ENCODE assay signal across 18 mouse cellular contexts in the genomic region with DNA sequence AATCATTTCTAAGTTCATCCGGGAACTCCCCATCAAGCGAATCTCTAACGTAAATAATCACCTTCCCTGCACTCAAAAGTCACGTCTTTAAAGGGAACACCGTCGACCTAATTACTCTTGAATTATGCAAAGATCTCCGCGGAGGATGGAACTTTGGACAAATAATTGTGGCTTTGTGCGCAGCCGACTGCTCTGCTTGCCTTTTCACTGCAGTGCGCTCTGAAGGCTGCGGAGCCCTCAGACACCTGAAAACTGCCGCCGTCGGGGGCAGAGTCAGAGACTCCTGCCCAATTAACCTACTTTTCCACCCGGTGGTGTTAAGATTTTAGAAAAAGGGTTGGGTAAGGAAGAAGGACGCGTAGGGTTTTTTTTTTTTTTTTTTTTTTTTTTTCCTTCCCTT. TPM values are rescaled to one million over a fixed set of nuclear protein-coding genes. Genes with fewer than 3 reads are reported as not detected.
A peak's percentile ranks its signal among the peaks of the same experiment; 100 is the strongest.
DNase-seq lines count a peak whose midpoint lies in the region; ATAC-seq lines count a peak whose summit lies in the region.
"Had no signal": no experiment of that assay in that cellular context is flagged by ENCODE, and none has a peak within 500 bp of the region (broad histone marks: within the 10 kb centered on the region; RNA-seq: fewer than 3 reads in every experiment).

No protein-coding gene starts in this region.

- DNase-seq in heart, postnatal 14 days = no peak
- DNase-seq in forebrain, embryonic 11.5 days (ENCODE audit: low spot score) = peak; percentile 56
- no peak for DNase-seq in gastrocnemius, adult 8-10 months (ENCODE audit: low spot score in 2 of 2)
- no peak for DNase-seq in layer of hippocampus, adult 9-10 months (ENCODE audit: low spot score)
- no peak for DNase-seq in ovary, postnatal 36 days (ENCODE audit: low spot score)
- DNase-seq: gastrocnemius, postnatal 25 days; layer of hippocampus, postnatal 36 days; liver; right cerebral cortex, postnatal 25 days had no signal

- 2% methylated on average over 18 of the region's 18 CpGs for WGBS in heart, embryonic 15.5 days
- 0% methylated on average over 18 of the region's 18 CpGs for WGBS in forebrain, embryonic 11.5 days
- WGBS in hindbrain, embryonic 16.5 days = 2% methylated on average over 18 of the region's 18 CpGs
- WGBS in neural tube, embryonic 13.5 days = 1% methylated on average over 18 of the region's 18 CpGs

- no peaks in the 10 kb centered on the region for H3K9me3 ChIP-seq in heart, embryonic 15.5 days (replicated peaks)
- H3K9me3 ChIP-seq in forebrain, embryonic 11.5 days (ENCODE audit: control insufficient read depth, low read length) = no peaks in the 10 kb centered on the region
- no peaks in the 10 kb centered on the region for H3K9me3 ChIP-seq in hindbrain, embryonic 16.5 days (ENCODE audit: control insufficient read depth, low read length)
- H3K9me3 ChIP-seq in neural tube, embryonic 13.5 days = no peaks in the 10 kb centered on the region
- H3K9me3 ChIP-seq: embryonic facial prominence, embryonic 15.5 days; kidney, embryonic 15.5 days; stomach, embryonic 15.5 days had no signal

- H3K4me2 ChIP-seq in heart, embryonic 15.5 days = peak overlapping the region; percentile 13; the same call in 1 of the 2 replicates
- peak overlapping the region; percentile 43 for H3K4me2 ChIP-seq in forebrain, embryonic 11.5 days (ENCODE audit: low read depth, low read length, severe bottlenecking)
- peak overlapping the region; percentile 51 for H3K4me2 ChIP-seq in hindbrain, embryonic 16.5 days (ENCODE audit: low read length)
- peak overlapping the region; percentile 38 for H3K4me2 ChIP-seq in neural tube, embryonic 13.5 days
- H3K4me2 ChIP-seq: embryonic facial prominence, embryonic 15.5 days; kidney, embryonic 15.5 days; stomach, embryonic 15.5 days had no signal

- no peak for ATAC-seq in heart, embryonic 15.5 days (replicated peaks; ENCODE audit: insufficient number of reproducible peaks, insufficient read depth, low FRiP score, low read depth)
- no peak; the same call in 1 of the 2 replicates for ATAC-seq in forebrain, embryonic 11.5 days (replicated peaks; ENCODE audit: low FRiP score)
- peak; percentile 58; the same call in 1 of the 2 replicates for ATAC-seq in hindbrain, embryonic 16.5 days
- ATAC-seq in neural tube, embryonic 13.5 days (ENCODE audit: low read depth) = no peak
- ATAC-seq: lung, postnatal 0 days had no signal

- H3K4me3 ChIP-seq in heart, embryonic 15.5 days = no peak overlapping the region
- H3K4me3 ChIP-seq in forebrain, embryonic 11.5 days (ENCODE audit: low read depth, low read length) = peak overlapping the region; percentile 17
- peak overlapping the region; percentile 27 for H3K4me3 ChIP-seq in hindbrain, embryonic 16.5 days (ENCODE audit: low read length)
- H3K4me3 ChIP-seq in neural tube, embryonic 13.5 days = peak overlapping the region; percentile 9
- H3K4me3 ChIP-seq: embryonic facial prominence, embryonic 15.5 days; kidney, embryonic 15.5 days; stomach, embryonic 15.5 days had no signal

- H3K27ac ChIP-seq in heart, embryonic 15.5 days = no peak overlapping the region
- H3K27ac ChIP-seq in forebrain, embryonic 11.5 days (ENCODE audit: low read depth, low read length) = 0 out of 2 replicates have a peak overlapping the region, but pooled peaks have one; percentile 5
- peak overlapping the region; percentile 6 for H3K27ac ChIP-seq in hindbrain, embryonic 16.5 days (ENCODE audit: low read depth, low read length)
- H3K27ac ChIP-seq in neural tube, embryonic 13.5 days (replicated peaks) = no peak overlapping the region
- H3K27ac ChIP-seq: embryonic facial prominence, embryonic 15.5 days; kidney, embryonic 15.5 days; stomach, embryonic 15.5 days had no signal

- H3K27me3 ChIP-seq in heart, embryonic 15.5 days = peaks cover 49% of the 10 kb centered on the region
- H3K27me3 ChIP-seq in forebrain, embryonic 11.5 days (ENCODE audit: control insufficient read depth, insufficient read depth, low read length) = peaks cover 42% of the 10 kb centered on the region
- peaks cover 25% of the 10 kb centered on the region for H3K27me3 ChIP-seq in hindbrain, embryonic 16.5 days (replicated peaks; ENCODE audit: control insufficient read depth, insufficient read depth, low read length)
- H3K27me3 ChIP-seq in neural tube, embryonic 13.5 days = peaks cover 71% of the 10 kb centered on the region
- H3K27me3 ChIP-seq: CH12.LX had no signal

- no peaks in the 10 kb centered on the region for H3K36me3 ChIP-seq in heart, embryonic 15.5 days
- H3K36me3 ChIP-seq in forebrain, embryonic 11.5 days (ENCODE audit: control insufficient read depth, insufficient read depth, low read length) = no peaks in the 10 kb centered on the region
- H3K36me3 ChIP-seq in hindbrain, embryonic 16.5 days (ENCODE audit: control insufficient read depth, insufficient read depth, low read length) = no peaks in the 10 kb centered on the region
- H3K36me3 ChIP-seq in neural tube, embryonic 13.5 days = no peaks in the 10 kb centered on the region
- H3K36me3 ChIP-seq: embryonic facial prominence, embryonic 15.5 days; kidney, embryonic 15.5 days; stomach, embryonic 15.5 days had no signal

- intact Hi-C loops in heart, postnatal 14 days (cut with DNase I) = no loop called here

- H3K9ac ChIP-seq in heart, embryonic 15.5 days = no peak overlapping the region
- H3K9ac ChIP-seq in forebrain, embryonic 11.5 days (ENCODE audit: low read length) = peak overlapping the region; percentile 29; the same call in 1 of the 2 replicates
- 0 out of 2 replicates have a peak overlapping the region, but pooled peaks have one; percentile 45 for H3K9ac ChIP-seq in hindbrain, embryonic 16.5 days (ENCODE audit: low read depth, low read length)
- no peak overlapping the region for H3K9ac ChIP-seq in neural tube, embryonic 13.5 days
- H3K9ac ChIP-seq: embryonic facial prominence, embryonic 15.5 days; kidney, embryonic 15.5 days; stomach, embryonic 15.5 days had no signal

- H3K4me1 ChIP-seq in heart, embryonic 15.5 days (replicated peaks) = no peaks in the 10 kb centered on the region
- no peaks in the 10 kb centered on the region; the same call in 1 of the 2 replicates for H3K4me1 ChIP-seq in forebrain, embryonic 11.5 days (replicated peaks; ENCODE audit: control insufficient read depth, insufficient read depth, low read length)
- H3K4me1 ChIP-seq in hindbrain, embryonic 16.5 days (ENCODE audit: control insufficient read depth, insufficient read depth, low read depth, low read length) = no peaks in the 10 kb centered on the region
- peaks cover 8% of the 10 kb centered on the region; the same call in 1 of the 2 replicates for H3K4me1 ChIP-seq in neural tube, embryonic 13.5 days (replicated peaks)
- H3K4me1 ChIP-seq: embryonic facial prominence, embryonic 15.5 days; kidney, embryonic 15.5 days; stomach, embryonic 15.5 days had no signal

RNA-seq across cellular contexts. Expression of gene Zic1, which starts 54.8 kb away (rescaled TPM):
- 0.11 and 0.13 TPM in 2 replicates for polyA plus RNA-seq in heart, embryonic 15.5 days (2015; fragmentation: Nextera tagmentation; extraction: Ambion mirVana)
- total RNA-seq in heart, postnatal 14 days (2021) = not detected
- 14.7 and 15.7 TPM in 2 replicates for polyA plus RNA-seq in forebrain, embryonic 11.5 days (2014; fragmentation: Nextera tagmentation; extraction: Ambion mirVana)
- polyA plus RNA-seq in hindbrain, embryonic 16.5 days (2015; fragmentation: Nextera tagmentation; extraction: Ambion mirVana) = 11.4 and 14.6 TPM in 2 replicates
- polyA plus RNA-seq in neural tube, embryonic 13.5 days (2015; fragmentation: Nextera tagmentation; extraction: Ambion mirVana) = 16.5 and 19.9 TPM in 2 replicates
- 1 to 10 TPM in 3 of 4 experiments, under 1 TPM in 1; 0.65 to 2.2 (median 1.4) TPM for total RNA-seq in gastrocnemius, adult 8-10 months (2022)
- total RNA-seq: CH12.LX; heart, postnatal 25 days had no signal
- polyA plus RNA-seq: kidney, embryonic 15.5 days; lung, postnatal 0 days had no signal

RNA-seq across cellular contexts. Expression of gene Zic4, which starts 58.2 kb away (rescaled TPM):
- polyA plus RNA-seq in heart, embryonic 15.5 days (2015; fragmentation: Nextera tagmentation; extraction: Ambion mirVana) = 0.10 TPM in 1 of 2 replicates, not detected in the other
- total RNA-seq in heart, postnatal 14 days (2021) = not detected
- polyA plus RNA-seq in forebrain, embryonic 11.5 days (2014; fragmentation: Nextera tagmentation; extraction: Ambion mirVana) = 58.8 and 59.5 TPM in 2 replicates
- 62.4 and 67.4 TPM in 2 replicates for polyA plus RNA-seq in hindbrain, embryonic 16.5 days (2015; fragmentation: Nextera tagmentation; extraction: Ambion mirVana)
- 43.0 and 51.6 TPM in 2 replicates for polyA plus RNA-seq in neural tube, embryonic 13.5 days (2015; fragmentation: Nextera tagmentation; extraction: Ambion mirVana)
- total RNA-seq in gastrocnemius, adult 8-10 months (2022) = under 1 TPM in 1 of 4 experiments, not detected in 3; 0.18 TPM
- total RNA-seq: CH12.LX; gastrocnemius, postnatal 25 days; heart, postnatal 25 days had no signal
- polyA plus RNA-seq: kidney, embryonic 15.5 days; lung, postnatal 0 days had no signal

Comparison
In these comparisons a context has a peak if more than half of its experiments do, and no peak if none do; other contexts are left out.
1. H3K27ac ChIP-seq: peak in forebrain, embryonic 11.5 days (single experiment) and hindbrain, embryonic 16.5 days (single experiment); none in heart, embryonic 15.5 days (single experiment) and neural tube, embryonic 13.5 days (single experiment).
2. H3K9ac ChIP-seq: peak in forebrain, embryonic 11.5 days (single experiment) and hindbrain, embryonic 16.5 days (single experiment); none in heart, embryonic 15.5 days (single experiment) and neural tube, embryonic 13.5 days (single experiment).
3. RNA of gene Zic1, which starts 54.8 kb away (polyA plus RNA-seq): 16.5 to 19.9 TPM in neural tube, embryonic 13.5 days, 14.7 to 15.7 TPM in forebrain, embryonic 11.5 days and 11.4 to 14.6 TPM in hindbrain, embryonic 16.5 days; 0.11 to 0.13 TPM in heart, embryonic 15.5 days; every median in the first group is over 10 times any median in the second.
4. RNA of gene Zic4, which starts 58.2 kb away (polyA plus RNA-seq): 62.4 to 67.4 TPM in hindbrain, embryonic 16.5 days, 58.8 to 59.5 TPM in forebrain, embryonic 11.5 days and 43.0 to 51.6 TPM in neural tube, embryonic 13.5 days; 0.10 TPM in heart, embryonic 15.5 days; every median in the first group is over 10 times any median in the second.
5. Peak in every context shown above with its lines, with median percentiles within 50 percentile points of each other: H3K4me2 ChIP-seq.